Mouse (Mus musculus) G1E (cell line): ENCODE results near the gene Cdc42ep1.
A peak's percentile ranks its signal among the peaks of the same experiment; 100 is the strongest.

Experiments
- CTCF ChIP-seq: IDR thresholded peaks from 2 replicates; pipeline ENCODE4 v1.5.1; 2012; ENCODE audit warnings: low read depth, low read length, inconsistent platforms, mixed read lengths
- GATA1 ChIP-seq: IDR thresholded peaks from 2 replicates; pipeline ENCODE4 v1.6.1; 2012; ENCODE audit warnings: borderline replicate concordance, low read length, inconsistent platforms, mixed read lengths
- TAL1 ChIP-seq: conservative IDR thresholded peaks from 2 replicates; pipeline ENCODE4 v1.6.1; 2012; ENCODE audit warnings: low read depth, low read length, inconsistent platforms, mixed read lengths

DNA sequence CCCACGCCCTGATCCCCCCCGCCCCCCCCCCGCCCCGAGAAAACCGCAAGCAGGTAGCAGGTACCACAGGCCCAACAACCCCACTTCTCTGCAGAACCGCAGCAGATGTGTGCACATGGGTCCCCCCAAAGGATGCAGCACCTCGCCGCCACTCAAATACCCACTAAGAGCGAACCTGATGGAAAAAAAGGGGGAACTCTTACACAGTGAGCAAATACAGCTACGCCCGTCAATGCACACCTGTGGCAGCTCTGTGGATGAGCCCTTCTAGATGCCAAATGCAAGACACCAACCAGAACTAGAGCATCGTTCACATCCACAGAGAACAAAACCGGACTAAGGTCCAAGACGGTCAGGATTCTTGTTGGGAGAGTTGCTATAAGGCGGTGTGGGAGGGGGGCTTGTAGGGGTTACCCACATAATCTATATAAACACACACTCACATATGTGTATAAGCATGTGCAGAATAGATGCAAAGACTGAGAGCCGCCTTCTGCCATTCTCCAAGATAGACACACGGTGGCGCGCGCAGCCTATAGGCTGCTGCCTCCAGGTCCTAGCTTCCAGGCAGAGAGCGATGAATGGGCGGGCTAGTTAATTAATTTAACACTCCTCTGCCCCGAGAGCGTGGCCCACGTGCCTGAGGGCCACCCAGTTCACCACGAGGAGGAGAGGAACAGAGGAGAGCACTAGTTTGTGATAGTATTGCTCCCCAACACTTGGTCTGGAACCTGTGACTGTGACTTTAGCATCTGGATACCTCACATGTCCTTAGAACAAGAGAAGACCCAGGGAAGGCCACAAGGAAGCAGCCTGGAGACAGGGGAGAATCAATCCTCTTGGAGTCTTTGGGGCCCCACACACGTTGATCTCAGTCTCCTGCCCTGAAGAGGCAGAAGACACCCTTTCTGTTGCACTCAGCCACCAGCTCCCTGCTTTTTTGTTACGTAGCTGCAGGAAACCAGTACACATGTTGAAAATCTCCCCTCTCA is 15.9 kb upstream of the Cdc42ep1 start:
- TF ChIP-seq CTCF (peak; percentile 37), GATA1 (no peak), TAL1 (no peak)
